Mouse (Mus musculus): ENCODE measurements around the gene Smyd1.
"Not testable (repeated sequence)": the region's sequence is repeated elsewhere in the genome, so short reads cannot be mapped to it uniquely, and the experiment has no call there.

Gene Smyd1

GRCm38 (mm10) chr6:71324816-71325215, 2.8 kb upstream of the Smyd1 start:
- DNase-seq (ENCODE audit: low read depth, low spot score): no peak

GRCm38 (mm10) chr6:71322491-71322921, 473 bp upstream of the Smyd1 start, which contains the start of gene Cd8b1:
TSS of gene Cd8b1 (plus strand) at chr6:71322788.
- peak; percentile 77 for DNase-seq (ENCODE audit: low read depth, low spot score)

GRCm38 (mm10) chr6:71307486-71307885, 14.5 kb downstream of the Smyd1 start:
- DNase-seq (ENCODE audit: low read depth, low spot score): no peak

GRCm38 (mm10) chr6:71302097-71302731, 19.8 kb downstream of the Smyd1 start:
- no peak for DNase-seq (ENCODE audit: low read depth, low spot score)

GRCm38 (mm10) chr6:71298751-71299150, 23.3 kb downstream of the Smyd1 start:
- peak; percentile 54 for DNase-seq (ENCODE audit: low read depth, low spot score)

- no peak for DNase-seq (ENCODE audit: low read depth, low spot score)
These were observed 24.0 kb downstream of the Smyd1 start for GRCm38 (mm10) chr6:71298051-71298450.

- no peak for DNase-seq (ENCODE audit: low read depth, low spot score)
These were observed 26.7 kb downstream of the Smyd1 start for GRCm38 (mm10) chr6:71295303-71295702.

GRCm38 (mm10) chr6:71293509-71293908, 28.5 kb downstream of the Smyd1 start:
- DNase-seq (ENCODE audit: low read depth, low spot score): no peak

GRCm38 (mm10) chr6:71279418-71279817, 42.6 kb downstream of the Smyd1 start:
- no peak for DNase-seq (ENCODE audit: low read depth, low spot score)

GRCm38 (mm10) chr6:71274621-71275020, 47.4 kb downstream of the Smyd1 start:
- DNase-seq (ENCODE audit: low read depth, low spot score): no peak

GRCm38 (mm10) chr6:71273715-71274114, 48.3 kb downstream of the Smyd1 start:
- DNase-seq (ENCODE audit: low read depth, low spot score): peak; percentile 19

GRCm38 (mm10) chr6:71272316-71272741, 49.7 kb downstream of the Smyd1 start:
- DNase-seq (ENCODE audit: low read depth, low spot score): no peak

GRCm38 (mm10) chr6:71271389-71272315, 50.4 kb downstream of the Smyd1 start, which contains the start of gene Krcc1:
TSS of gene Krcc1 (plus strand) at chr6:71271677.
- DNase-seq (ENCODE audit: low read depth, low spot score): peak; percentile 97

- no peak for DNase-seq (ENCODE audit: low read depth, low spot score)
These were observed 51.0 kb downstream of the Smyd1 start for GRCm38 (mm10) chr6:71271057-71271388.

- DNase-seq (ENCODE audit: low read depth, low spot score): peak; percentile 58
These were observed 51.6 kb downstream of the Smyd1 start for GRCm38 (mm10) chr6:71270301-71271056.

GRCm38 (mm10) chr6:71269686-71270050, 52.4 kb downstream of the Smyd1 start:
- DNase-seq (ENCODE audit: low read depth, low spot score): not testable (repeated sequence)

- peak; percentile 27 for DNase-seq (ENCODE audit: low read depth, low spot score)
These were observed 52.9 kb downstream of the Smyd1 start for GRCm38 (mm10) chr6:71268929-71269685.

- not testable (repeated sequence) for DNase-seq (ENCODE audit: low read depth, low spot score)
These were observed 54.4 kb downstream of the Smyd1 start for GRCm38 (mm10) chr6:71267603-71268002.

GRCm38 (mm10) chr6:71262142-71262833, 59.7 kb downstream of the Smyd1 start:
- DNase-seq (ENCODE audit: low read depth, low spot score): no peak

GRCm38 (mm10) chr6:71261060-71261459, 61.0 kb downstream of the Smyd1 start:
- DNase-seq (ENCODE audit: low read depth, low spot score): no peak
